Mouse (Mus musculus) hindbrain, embryonic 16.5 days (tissue): ENCODE results near the gene Focad. TPM values are rescaled to one million over a fixed set of nuclear protein-coding genes. Genes with fewer than 3 reads are reported as not detected.
"Not testable (repeated sequence)": the region's sequence is repeated elsewhere in the genome, so short reads cannot be mapped to it uniquely, and the experiment has no call there.

Experiments
- ATAC-seq: fragments of 200-750 bp; cut with Nextera tagmentation; 2 replicates; pipeline ENCODE4 v1.8.0; 2017; ENCODE audit warnings: moderate TSS enrichment, moderate library complexity
- H3K27ac ChIP-seq: fragments of 300-500 bp; sonication (generic); 2 replicates; pipeline ENCODE4 v1.5.1; 2014; ENCODE audit warnings: low read depth, mild to moderate bottlenecking, control low read depth, low read length, moderate library complexity
- H3K27me3 ChIP-seq: fragments of 300-500 bp; sonication (generic); replicated peaks from 2 replicates; pipeline ENCODE4 v1.6.1; 2014; ENCODE audit warnings: low read length; ENCODE audit not compliant: control insufficient read depth, insufficient read depth
- H3K36me3 ChIP-seq: fragments of 300-500 bp; sonication (generic); 2 replicates; pipeline ENCODE4 v1.6.1; 2014; ENCODE audit warnings: mild to moderate bottlenecking, low read length, moderate library complexity, mixed read lengths; ENCODE audit not compliant: control insufficient read depth, insufficient read depth
- H3K4me1 ChIP-seq: fragments of 300-500 bp; sonication (generic); 2 replicates; pipeline ENCODE4 v1.6.1; 2014; ENCODE audit warnings: low read depth, low read length; ENCODE audit not compliant: control insufficient read depth, insufficient read depth
- H3K4me2 ChIP-seq: fragments of 300-500 bp; sonication (generic); 2 replicates; pipeline ENCODE4 v1.6.1; 2014; ENCODE audit warnings: mild to moderate bottlenecking, low read length, control low read depth, moderate library complexity
- H3K4me3 ChIP-seq: fragments of 300-500 bp; sonication (generic); 2 replicates; pipeline ENCODE4 v1.5.1; 2014; ENCODE audit warnings: mild to moderate bottlenecking, low read length, control low read depth, moderate library complexity
- H3K9ac ChIP-seq: fragments of 300-500 bp; sonication (generic); 2 replicates; pipeline ENCODE4 v1.6.1; 2014; ENCODE audit warnings: low read depth, mild to moderate bottlenecking, control low read depth, low read length, moderate library complexity
- H3K9me3 ChIP-seq: fragments of 300-500 bp; sonication (generic); 2 replicates; pipeline ENCODE4 v1.6.1; 2014; ENCODE audit warnings: mild to moderate bottlenecking, low read length, moderate library complexity; ENCODE audit not compliant: control insufficient read depth
- WGBS: fragments of 180-500 bp; shearing (Covaris S2); extraction: QIAGEN DNeasy Blood & Tissue Kit; methylation state at CpG from one replicate; pipeline ENCODE4 v1.1.7; 2014; 5-methylcytosine and 5-hydroxymethylcytosine counted together
- polyA plus RNA-seq: library from polyadenylated mRNA; unstranded; fragments of >200 nt; fragmentation: Nextera tagmentation; extraction: Ambion mirVana; gene quantifications from 2 replicates; pipeline ENCODE4 v1.2.1, GENCODE M21; 2015

Gene Focad
- polyA plus RNA-seq, 1 experiment from 2014 or later: 11.7 TPM

DNA sequence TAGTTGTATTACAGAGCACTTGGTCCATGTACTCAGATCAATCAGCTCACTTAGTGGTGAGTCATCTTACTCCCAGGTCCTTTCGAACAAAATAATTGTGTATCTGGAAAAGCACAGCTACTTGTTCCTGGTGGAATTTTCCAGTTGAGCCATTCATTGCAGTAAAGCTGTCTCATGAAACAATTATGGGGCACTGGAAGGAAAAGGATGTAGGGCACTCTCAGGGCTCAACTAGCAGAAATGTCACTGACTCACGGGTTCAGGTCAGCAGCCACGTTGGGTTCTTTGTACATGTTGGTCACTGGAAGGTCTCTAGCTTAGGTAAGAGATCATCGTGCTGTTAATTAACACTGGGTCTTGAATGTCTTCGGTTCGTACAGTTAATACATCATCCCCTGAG lies 275.5 kb downstream of the Focad start:
- H3K4me3 ChIP-seq: no peak overlapping the region
- 83% methylated on average over 6 of the region's 6 CpGs for WGBS
- no peak overlapping the region for H3K4me2 ChIP-seq
- no peak overlapping the region for H3K9ac ChIP-seq
- no peaks in the 10 kb centered on the region; the same call in 1 of the 2 replicates for H3K36me3 ChIP-seq
- peaks cover 3% of the 10 kb centered on the region; the same call in 1 of the 2 replicates for H3K4me1 ChIP-seq
- no peaks in the 10 kb centered on the region for H3K27me3 ChIP-seq
- no peak overlapping the region for H3K27ac ChIP-seq
- H3K9me3 ChIP-seq: no peaks in the 10 kb centered on the region
- ATAC-seq: no peak

- no peak overlapping the region for H3K4me3 ChIP-seq
- H3K4me1 ChIP-seq: peaks cover 3% of the 10 kb centered on the region; the same call in 1 of the 2 replicates
- WGBS: 83% methylated on average over 8 of the region's 8 CpGs
- H3K27ac ChIP-seq: no peak overlapping the region; the same call in 1 of the 2 replicates
- H3K9me3 ChIP-seq: no peaks in the 10 kb centered on the region
- ATAC-seq: 0 out of 2 replicates have a peak, but pooled peaks have one; percentile 6
- H3K36me3 ChIP-seq: no peaks in the 10 kb centered on the region; the same call in 1 of the 2 replicates
- no peak overlapping the region for H3K4me2 ChIP-seq
- H3K27me3 ChIP-seq: no peaks in the 10 kb centered on the region
- no peak overlapping the region for H3K9ac ChIP-seq
These were observed 276.4 kb downstream of the Focad start for GRCm38 (mm10) chr4:88370819-88371218.

GRCm38 (mm10) chr4:88372293-88373224 lies 278.1 kb downstream of the Focad start:
- H3K9ac ChIP-seq: no peak overlapping the region
- WGBS: 53% methylated on average over 18 of the region's 18 CpGs
- no peak overlapping the region for H3K4me3 ChIP-seq
- H3K36me3 ChIP-seq: no peaks in the 10 kb centered on the region; the same call in 1 of the 2 replicates
- H3K9me3 ChIP-seq: no peaks in the 10 kb centered on the region
- peaks cover 3% of the 10 kb centered on the region; the same call in 1 of the 2 replicates for H3K4me1 ChIP-seq
- H3K4me2 ChIP-seq: no peak overlapping the region
- no peak overlapping the region for H3K27ac ChIP-seq
- ATAC-seq: peak; percentile 71; the same call in 1 of the 2 replicates
- no peaks in the 10 kb centered on the region for H3K27me3 ChIP-seq

DNA sequence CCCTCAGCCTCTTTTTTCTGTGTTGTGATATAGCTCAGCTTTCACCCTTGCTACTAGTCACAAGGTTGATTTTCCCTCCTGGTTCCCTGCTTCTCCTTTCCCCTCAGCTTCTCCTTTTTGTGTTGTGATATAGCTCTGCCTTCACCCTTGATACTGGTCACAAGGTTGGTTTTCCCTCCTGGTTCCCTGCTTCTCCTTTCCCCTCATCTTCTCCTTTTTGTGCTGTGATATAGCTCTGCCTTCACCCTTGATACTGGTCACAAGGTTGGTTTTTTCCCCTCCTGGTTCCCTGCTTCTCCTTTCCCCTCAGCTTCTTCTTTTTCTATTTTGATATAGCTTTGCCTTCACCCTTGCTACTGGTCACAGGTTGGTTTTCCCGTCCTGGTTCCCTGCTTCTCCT lies 295.6 kb downstream of the Focad start:
- Histone ChIP-seq H3K9me3 (no peaks in the 10 kb centered on the region), H3K9ac (no peak overlapping the region), H3K4me3 (no peak overlapping the region), H3K4me1 (no peaks in the 10 kb centered on the region), H3K27ac (no peak overlapping the region), H3K36me3 (peaks cover 5% of the 10 kb centered on the region; the same call in 1 of the 2 replicates), H3K4me2 (no peak overlapping the region), H3K27me3 (no peaks in the 10 kb centered on the region)
- WGBS: 86% methylated on average over 1 of the region's 1 CpGs
- ATAC-seq: no peak

DNA sequence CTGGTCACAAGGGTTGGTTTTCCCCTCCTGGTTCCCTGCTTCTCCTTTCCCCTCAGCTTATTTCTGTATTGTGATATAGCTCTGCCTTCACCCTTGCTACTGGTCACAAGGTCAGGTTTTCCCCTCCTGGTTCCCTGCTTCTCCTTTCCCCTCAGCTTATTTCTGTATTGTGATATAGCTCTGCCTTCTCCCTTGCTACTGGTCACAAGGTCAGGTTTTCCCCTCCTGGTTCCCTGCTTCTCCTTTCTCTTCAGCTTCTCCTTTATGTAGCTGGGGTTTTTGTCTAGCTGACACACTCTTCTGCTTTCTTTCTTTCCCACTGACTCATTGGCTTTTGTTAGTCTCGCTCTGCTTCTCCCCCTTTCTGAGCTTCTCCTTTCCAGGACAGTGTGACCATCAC lies 296.2 kb downstream of the Focad start:
- H3K9ac ChIP-seq, ATAC-seq, H3K27me3 ChIP-seq, H3K4me3 ChIP-seq, H3K9me3 ChIP-seq, H3K27ac ChIP-seq, H3K4me2 ChIP-seq, H3K36me3 ChIP-seq, H3K4me1 ChIP-seq: not testable (repeated sequence)
- 25% methylated on average over 1 of the region's 1 CpGs for WGBS

DNA sequence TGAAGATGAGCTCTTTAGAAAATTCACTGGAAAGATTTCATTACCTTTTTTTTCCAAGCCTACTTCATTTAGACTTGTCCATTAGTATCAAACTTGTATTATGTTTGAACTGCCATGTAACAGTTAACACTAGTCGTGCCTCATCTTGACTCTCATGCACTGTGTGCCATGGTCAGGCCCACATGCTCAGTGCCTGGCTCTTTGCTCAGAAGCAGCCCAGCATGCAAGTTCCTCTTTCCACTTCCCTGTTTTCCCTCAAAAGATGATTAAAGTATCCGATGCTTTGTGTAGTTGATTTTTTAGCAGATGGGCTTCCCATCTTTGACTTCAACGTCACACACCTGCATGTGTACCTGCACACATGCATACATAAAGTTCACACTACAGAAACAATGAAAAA lies 301.3 kb downstream of the Focad start:
- Histone ChIP-seq H3K4me3 (no peak overlapping the region), H3K36me3 (peaks cover 5% of the 10 kb centered on the region; the same call in 1 of the 2 replicates), H3K4me1 (no peaks in the 10 kb centered on the region), H3K4me2 (no peak overlapping the region), H3K9me3 (no peaks in the 10 kb centered on the region), H3K27ac (no peak overlapping the region), H3K9ac (no peak overlapping the region), H3K27me3 (no peaks in the 10 kb centered on the region)
- no peak for ATAC-seq
- WGBS: 93% methylated on average over 3 of the region's 3 CpGs

- Histone ChIP-seq H3K4me3 (no peak overlapping the region), H3K9ac (no peak overlapping the region), H3K4me1 (no peaks in the 10 kb centered on the region), H3K36me3 (peaks cover 7% of the 10 kb centered on the region), H3K27ac (no peak overlapping the region), H3K9me3 (no peaks in the 10 kb centered on the region), H3K4me2 (no peak overlapping the region), H3K27me3 (no peaks in the 10 kb centered on the region)
- ATAC-seq: no peak
- 72% methylated on average over 6 of the region's 6 CpGs for WGBS
These were observed 302.6 kb downstream of the Focad start for GRCm38 (mm10) chr4:88396995-88397521.

GRCm38 (mm10) chr4:88400302-88400991 lies 306.0 kb downstream of the Focad start:
- H3K36me3 ChIP-seq: peaks cover 2% of the 10 kb centered on the region; the same call in 1 of the 2 replicates
- H3K9ac ChIP-seq: no peak overlapping the region
- WGBS: 81% methylated on average over 9 of the region's 9 CpGs
- H3K4me2 ChIP-seq: no peak overlapping the region
- H3K4me3 ChIP-seq: no peak overlapping the region
- H3K27me3 ChIP-seq: no peaks in the 10 kb centered on the region
- H3K4me1 ChIP-seq: no peaks in the 10 kb centered on the region
- no peak for ATAC-seq
- no peaks in the 10 kb centered on the region for H3K9me3 ChIP-seq
- no peak overlapping the region for H3K27ac ChIP-seq

DNA sequence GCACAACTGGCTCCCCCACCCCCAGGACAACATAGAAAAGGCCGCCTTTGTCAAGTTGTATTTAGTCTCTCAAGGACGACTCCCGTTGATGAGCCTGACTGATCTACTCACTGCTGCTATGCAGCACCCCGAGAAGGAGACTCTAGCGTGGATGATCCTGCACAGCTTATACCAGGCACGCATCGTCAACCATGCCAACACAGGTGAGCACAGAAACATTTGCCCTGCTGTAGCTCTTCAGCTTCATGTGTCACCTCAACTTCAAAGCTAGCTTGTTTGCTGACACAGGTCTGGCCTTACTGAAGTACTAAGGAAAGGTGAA lies 306.5 kb downstream of the Focad start:
- Histone ChIP-seq H3K27ac (no peak overlapping the region), H3K4me2 (no peak overlapping the region), H3K9me3 (no peaks in the 10 kb centered on the region), H3K36me3 (peaks cover 2% of the 10 kb centered on the region; the same call in 1 of the 2 replicates), H3K4me1 (no peaks in the 10 kb centered on the region), H3K4me3 (no peak overlapping the region), H3K9ac (no peak overlapping the region), H3K27me3 (no peaks in the 10 kb centered on the region)
- WGBS: 86% methylated on average over 7 of the region's 7 CpGs
- no peak for ATAC-seq
